Mouse (Mus musculus) forebrain, embryonic 12.5 days (tissue): ENCODE results near the gene Inppl1. TPM values are rescaled to one million over a fixed set of nuclear protein-coding genes. Genes with fewer than 3 reads are reported as not detected.
A peak's percentile ranks its signal among the peaks of the same experiment; 100 is the strongest.

ENCODE experiments used
- ATAC-seq: fragments of 200-750 bp; cut with Nextera tagmentation; 2 replicates; pipeline ENCODE4 v1.8.0; 2017; ENCODE audit warnings: moderate TSS enrichment; ENCODE audit not compliant: low FRiP score
- H3K27ac ChIP-seq: fragments of 300-500 bp; sonication (generic); 2 replicates; pipeline ENCODE4 v1.5.1; 2016; ENCODE audit warnings: mild to moderate bottlenecking
- H3K27me3 ChIP-seq: fragments of 300-500 bp; sonication (generic); 2 replicates; pipeline ENCODE4 v1.6.1; 2016; ENCODE audit warnings: mild to moderate bottlenecking
- H3K36me3 ChIP-seq: fragments of 300-500 bp; sonication (generic); replicated peaks from 2 replicates; pipeline ENCODE4 v1.6.1; 2016; ENCODE audit warnings: mild to moderate bottlenecking
- H3K4me1 ChIP-seq: fragments of 300-500 bp; sonication (generic); 2 replicates; pipeline ENCODE4 v1.6.1; 2016
- H3K4me2 ChIP-seq: fragments of 300-500 bp; sonication (generic); 2 replicates; pipeline ENCODE4 v1.6.1; 2016; ENCODE audit warnings: mild to moderate bottlenecking, moderate library complexity
- H3K4me3 ChIP-seq: fragments of 300-500 bp; sonication (generic); replicated peaks from 2 replicates; pipeline ENCODE4 v1.5.1; 2016; ENCODE audit warnings: mild to moderate bottlenecking
- H3K9ac ChIP-seq: fragments of 300-500 bp; sonication (generic); 2 replicates; pipeline ENCODE4 v1.6.1; 2016; ENCODE audit warnings: mild to moderate bottlenecking
- H3K9me3 ChIP-seq: fragments of 300-500 bp; sonication (generic); 2 replicates; pipeline ENCODE4 v1.6.1; 2016
- WGBS: fragments of 180-500 bp; shearing (Covaris S2); methylation state at CpG from one replicate; pipeline ENCODE4 v1.1.7; 2016; 5-methylcytosine and 5-hydroxymethylcytosine counted together
- polyA plus RNA-seq: library from polyadenylated mRNA; unstranded; fragments of >200 nt; fragmentation: Nextera tagmentation; extraction: Ambion mirVana; gene quantifications from 2 replicates; pipeline ENCODE4 v1.2.1, GENCODE M21; 2016

Gene Inppl1
- polyA plus RNA-seq, 1 experiment from 2014 or later: 41.4 TPM

GRCm38 (mm10) chr7:101836271-101837153 is 1.5 kb downstream of the Inppl1 start:
- no peaks in the 10 kb centered on the region for H3K9me3 ChIP-seq
- H3K9ac ChIP-seq: peak overlapping the region; percentile 96
- no peaks in the 10 kb centered on the region for H3K27me3 ChIP-seq
- peaks cover 53% of the 10 kb centered on the region for H3K4me1 ChIP-seq
- peak overlapping the region; percentile 89 for H3K27ac ChIP-seq
- peak overlapping the region; percentile 82 for H3K4me3 ChIP-seq
- 0% methylated on average over 55 of the region's 63 CpGs for WGBS
- peak overlapping the region; percentile 90 for H3K4me2 ChIP-seq
- peaks cover 27% of the 10 kb centered on the region for H3K36me3 ChIP-seq
- peak; percentile 72 for ATAC-seq

GRCm38 (mm10) chr7:101835457-101836109 is 2.4 kb downstream of the Inppl1 start:
- peaks cover 53% of the 10 kb centered on the region for H3K4me1 ChIP-seq

GRCm38 (mm10) chr7:101834903-101835302 is 3.1 kb downstream of the Inppl1 start:
- ATAC-seq: no peak
- Histone ChIP-seq H3K4me1 (peaks cover 53% of the 10 kb centered on the region), H3K9ac (peak overlapping the region; percentile 44; the same call in 1 of the 2 replicates)

More at GRCm38 (mm10) chr7:101835457-101836109, 2.4 kb downstream of the Inppl1 start:
- H3K36me3 ChIP-seq: peaks cover 36% of the 10 kb centered on the region
- H3K27ac ChIP-seq: peak overlapping the region; percentile 89
- WGBS: 51% methylated on average over 5 of the region's 5 CpGs
- H3K4me3 ChIP-seq: peak overlapping the region; percentile 82
- H3K9ac ChIP-seq: peak overlapping the region; percentile 96
- ATAC-seq: no peak
- no peaks in the 10 kb centered on the region for H3K9me3 ChIP-seq
- peak overlapping the region; percentile 90 for H3K4me2 ChIP-seq
- H3K27me3 ChIP-seq: no peaks in the 10 kb centered on the region

GRCm38 (mm10) chr7:101833916-101834584 is 4.0 kb downstream of the Inppl1 start:
- Histone ChIP-seq H3K27ac (peak overlapping the region; percentile 71), H3K27me3 (no peaks in the 10 kb centered on the region), H3K36me3 (peaks cover 51% of the 10 kb centered on the region), H3K4me2 (peak overlapping the region; percentile 90), H3K4me1 (peaks cover 53% of the 10 kb centered on the region), H3K9ac (no peak overlapping the region), H3K4me3 (no peak overlapping the region; the same call in 1 of the 2 replicates), H3K9me3 (no peaks in the 10 kb centered on the region)
- 70% methylated on average over 3 of the region's 3 CpGs for WGBS
- ATAC-seq: no peak

More at GRCm38 (mm10) chr7:101834903-101835302, 3.1 kb downstream of the Inppl1 start:
- Histone ChIP-seq H3K36me3 (peaks cover 43% of the 10 kb centered on the region), H3K4me2 (peak overlapping the region; percentile 90), H3K4me3 (peak overlapping the region; percentile 13; the same call in 1 of the 2 replicates), H3K9me3 (no peaks in the 10 kb centered on the region), H3K27me3 (no peaks in the 10 kb centered on the region), H3K27ac (peak overlapping the region; percentile 71)
- WGBS: 69% methylated on average over 3 of the region's 3 CpGs

GRCm38 (mm10) chr7:101833352-101833751 is 4.7 kb downstream of the Inppl1 start:
- Histone ChIP-seq H3K36me3 (peaks cover 58% of the 10 kb centered on the region), H3K27ac (no peak overlapping the region), H3K27me3 (no peaks in the 10 kb centered on the region), H3K4me3 (no peak overlapping the region), H3K4me2 (no peak overlapping the region), H3K9me3 (no peaks in the 10 kb centered on the region), H3K4me1 (peaks cover 46% of the 10 kb centered on the region), H3K9ac (no peak overlapping the region)
- 77% methylated on average over 5 of the region's 5 CpGs for WGBS
- no peak for ATAC-seq

GRCm38 (mm10) chr7:101832372-101832771 is 5.7 kb downstream of the Inppl1 start:
- WGBS: 91% methylated on average over 4 of the region's 4 CpGs
- H3K4me3 ChIP-seq: no peak overlapping the region
- peaks cover 43% of the 10 kb centered on the region for H3K4me1 ChIP-seq
- no peak for ATAC-seq
- no peak overlapping the region for H3K27ac ChIP-seq
- H3K27me3 ChIP-seq: no peaks in the 10 kb centered on the region
- no peak overlapping the region for H3K4me2 ChIP-seq
- peaks cover 68% of the 10 kb centered on the region for H3K36me3 ChIP-seq
- no peaks in the 10 kb centered on the region for H3K9me3 ChIP-seq
- H3K9ac ChIP-seq: no peak overlapping the region

GRCm38 (mm10) chr7:101831437-101831836 is 6.6 kb downstream of the Inppl1 start:
- H3K4me2 ChIP-seq: no peak overlapping the region
- peaks cover 78% of the 10 kb centered on the region for H3K36me3 ChIP-seq
- no peak overlapping the region for H3K9ac ChIP-seq
- ATAC-seq: no peak
- H3K4me3 ChIP-seq: no peak overlapping the region
- WGBS: 95% methylated on average over 8 of the region's 8 CpGs
- no peak overlapping the region for H3K27ac ChIP-seq
- H3K4me1 ChIP-seq: peaks cover 33% of the 10 kb centered on the region
- H3K9me3 ChIP-seq: no peaks in the 10 kb centered on the region
- no peaks in the 10 kb centered on the region for H3K27me3 ChIP-seq

- no peak overlapping the region for H3K4me2 ChIP-seq
- H3K9me3 ChIP-seq: no peaks in the 10 kb centered on the region
- no peak overlapping the region for H3K4me3 ChIP-seq
- WGBS: 99% methylated on average over 3 of the region's 3 CpGs
- no peak overlapping the region for H3K9ac ChIP-seq
- H3K27me3 ChIP-seq: no peaks in the 10 kb centered on the region
- H3K36me3 ChIP-seq: peaks cover 88% of the 10 kb centered on the region
- no peak overlapping the region for H3K27ac ChIP-seq
- no peak for ATAC-seq
- H3K4me1 ChIP-seq: peaks cover 23% of the 10 kb centered on the region
These were observed 7.7 kb downstream of the Inppl1 start for GRCm38 (mm10) chr7:101830373-101830772.

- no peak overlapping the region; the same call in 1 of the 2 replicates for H3K27ac ChIP-seq
- no peak overlapping the region for H3K9ac ChIP-seq
- no peaks in the 10 kb centered on the region for H3K9me3 ChIP-seq
- no peak for ATAC-seq
- H3K4me3 ChIP-seq: no peak overlapping the region
- H3K27me3 ChIP-seq: peaks cover 54% of the 10 kb centered on the region
- 87% methylated on average over 18 of the region's 18 CpGs for WGBS
- H3K4me2 ChIP-seq: no peak overlapping the region
- peaks cover 55% of the 10 kb centered on the region for H3K36me3 ChIP-seq
- H3K4me1 ChIP-seq: peaks cover 28% of the 10 kb centered on the region
These were observed 14.0 kb downstream of the Inppl1 start for GRCm38 (mm10) chr7:101823758-101824630.

- Histone ChIP-seq H3K9me3 (no peaks in the 10 kb centered on the region), H3K4me2 (no peak overlapping the region), H3K9ac (no peak overlapping the region), H3K4me1 (peaks cover 33% of the 10 kb centered on the region), H3K27me3 (peaks cover 63% of the 10 kb centered on the region), H3K4me3 (no peak overlapping the region), H3K27ac (no peak overlapping the region; the same call in 1 of the 2 replicates), H3K36me3 (peaks cover 46% of the 10 kb centered on the region)
- 22% methylated on average over 32 of the region's 32 CpGs for WGBS
- ATAC-seq: peak; percentile 18; the same call in 1 of the 2 replicates
These were observed 14.9 kb downstream of the Inppl1 start for GRCm38 (mm10) chr7:101822836-101823757.
